Mouse (Mus musculus): Measurements from ENCODE around the gene Eml4. TPM values are rescaled to one million over a fixed set of nuclear protein-coding genes. Genes with fewer than 3 reads are reported as not detected.

The Eml4 gene
- polyA plus RNA-seq, 1 experiment = 5.5 TPM

- Histone ChIP-seq H3K36me3 (ENCODE audit: control insufficient read depth, insufficient read depth) (no peaks in the 10 kb centered on the region), H3K27me3 (ENCODE audit: control insufficient read depth, insufficient read depth, insufficient read length) (no peaks in the 10 kb centered on the region), H3K79me3 (ENCODE audit: low read depth) (peaks cover 42% of the 10 kb centered on the region), H3K4me3 (ENCODE audit: insufficient read depth, poor library complexity, severe bottlenecking) (peak overlapping the region; percentile 62), H3ac (ENCODE audit: control insufficient read depth, insufficient read length, low read depth) (peak overlapping the region; percentile 95), H3K79me2 (ENCODE audit: control insufficient read depth, insufficient read depth) (peaks cover 59% of the 10 kb centered on the region)
- TF ChIP-seq FOSL1 (IDR thresholded peaks at IDR 0.05; ENCODE audit: insufficient read depth, low read length, poor library complexity, severe bottlenecking) (no peak), MYOG (IDR thresholded peaks at IDR 0.05; ENCODE audit: control insufficient read depth, extremely low read depth, insufficient read length) (no peak), CTCF (IDR thresholded peaks at IDR 0.05; ENCODE audit: control insufficient read depth, insufficient read depth, insufficient read length) (no peak), MAX (IDR thresholded peaks at IDR 0.05) (no peak), USF1 (IDR thresholded peaks at IDR 0.05; ENCODE audit: low read depth) (no peak), CEBPB (IDR thresholded peaks at IDR 0.05; ENCODE audit: low read depth) (no peak), MYOD1 (IDR thresholded peaks at IDR 0.05; ENCODE audit: control insufficient read depth, insufficient read length, low read depth) (no peak)
Observed at GRCm38 (mm10) chr17:83351601-83352413, 1.1 kb downstream of the Eml4 start.

- Histone ChIP-seq H3K79me2 (ENCODE audit: control insufficient read depth, insufficient read depth) (peaks cover 66% of the 10 kb centered on the region), H3K4me3 (ENCODE audit: insufficient read depth, poor library complexity, severe bottlenecking) (no peak overlapping the region), H3ac (ENCODE audit: control insufficient read depth, insufficient read length, low read depth) (no peak overlapping the region), H3K27me3 (ENCODE audit: control insufficient read depth, insufficient read depth, insufficient read length) (no peaks in the 10 kb centered on the region), H3K79me3 (ENCODE audit: low read depth) (peaks cover 46% of the 10 kb centered on the region), H3K36me3 (ENCODE audit: control insufficient read depth, insufficient read depth) (no peaks in the 10 kb centered on the region)
- TF ChIP-seq CEBPB (IDR thresholded peaks at IDR 0.05; ENCODE audit: low read depth) = no peak
- TF ChIP-seq MYOG (IDR thresholded peaks at IDR 0.05; ENCODE audit: control insufficient read depth, extremely low read depth, insufficient read length) = no peak
- no peak for TF ChIP-seq MYOD1 (IDR thresholded peaks at IDR 0.05; ENCODE audit: control insufficient read depth, insufficient read length, low read depth)
- no peak for TF ChIP-seq USF1 (IDR thresholded peaks at IDR 0.05; ENCODE audit: low read depth)
- no peak for TF ChIP-seq MAX (IDR thresholded peaks at IDR 0.05)
- no peak for TF ChIP-seq FOSL1 (IDR thresholded peaks at IDR 0.05; ENCODE audit: insufficient read depth, low read length, poor library complexity, severe bottlenecking)
- no peak for TF ChIP-seq CTCF (IDR thresholded peaks at IDR 0.05; ENCODE audit: control insufficient read depth, insufficient read depth, insufficient read length)
Observed at GRCm38 (mm10) chr17:83352456-83352855, 1.7 kb downstream of the Eml4 start.

- Histone ChIP-seq H3K4me3 (ENCODE audit: insufficient read depth, poor library complexity, severe bottlenecking) (no peak overlapping the region), H3K79me2 (ENCODE audit: control insufficient read depth, insufficient read depth) (peaks cover 72% of the 10 kb centered on the region), H3ac (ENCODE audit: control insufficient read depth, insufficient read length, low read depth) (no peak overlapping the region), H3K79me3 (ENCODE audit: low read depth) (peaks cover 46% of the 10 kb centered on the region), H3K36me3 (ENCODE audit: control insufficient read depth, insufficient read depth) (no peaks in the 10 kb centered on the region), H3K27me3 (ENCODE audit: control insufficient read depth, insufficient read depth, insufficient read length) (no peaks in the 10 kb centered on the region)
- no peak for TF ChIP-seq USF1 (IDR thresholded peaks at IDR 0.05; ENCODE audit: low read depth)
- TF ChIP-seq MAX (IDR thresholded peaks at IDR 0.05) = no peak
- no peak for TF ChIP-seq MYOD1 (IDR thresholded peaks at IDR 0.05; ENCODE audit: control insufficient read depth, insufficient read length, low read depth)
- no peak for TF ChIP-seq CTCF (IDR thresholded peaks at IDR 0.05; ENCODE audit: control insufficient read depth, insufficient read depth, insufficient read length)
- no peak for TF ChIP-seq FOSL1 (IDR thresholded peaks at IDR 0.05; ENCODE audit: insufficient read depth, low read length, poor library complexity, severe bottlenecking)
- no peak for TF ChIP-seq CEBPB (IDR thresholded peaks at IDR 0.05; ENCODE audit: low read depth)
- no peak for TF ChIP-seq MYOG (IDR thresholded peaks at IDR 0.05; ENCODE audit: control insufficient read depth, extremely low read depth, insufficient read length)
Observed at GRCm38 (mm10) chr17:83353011-83353410, 2.3 kb downstream of the Eml4 start.

- Histone ChIP-seq H3K4me3 (ENCODE audit: insufficient read depth, poor library complexity, severe bottlenecking) (no peak overlapping the region), H3K27me3 (ENCODE audit: control insufficient read depth, insufficient read depth, insufficient read length) (no peaks in the 10 kb centered on the region), H3K36me3 (ENCODE audit: control insufficient read depth, insufficient read depth) (no peaks in the 10 kb centered on the region), H3ac (ENCODE audit: control insufficient read depth, insufficient read length, low read depth) (no peak overlapping the region), H3K79me2 (ENCODE audit: control insufficient read depth, insufficient read depth) (peaks cover 76% of the 10 kb centered on the region), H3K79me3 (ENCODE audit: low read depth) (peaks cover 49% of the 10 kb centered on the region)
- no peak for TF ChIP-seq USF1 (IDR thresholded peaks at IDR 0.05; ENCODE audit: low read depth)
- TF ChIP-seq MYOD1 (IDR thresholded peaks at IDR 0.05; ENCODE audit: control insufficient read depth, insufficient read length, low read depth) = no peak
- no peak for TF ChIP-seq CEBPB (IDR thresholded peaks at IDR 0.05; ENCODE audit: low read depth)
- TF ChIP-seq FOSL1 (IDR thresholded peaks at IDR 0.05; ENCODE audit: insufficient read depth, low read length, poor library complexity, severe bottlenecking) = no peak
- TF ChIP-seq CTCF (IDR thresholded peaks at IDR 0.05; ENCODE audit: control insufficient read depth, insufficient read depth, insufficient read length) = no peak
- TF ChIP-seq MYOG (IDR thresholded peaks at IDR 0.05; ENCODE audit: control insufficient read depth, extremely low read depth, insufficient read length) = no peak
Observed at GRCm38 (mm10) chr17:83353460-83353859, 2.7 kb downstream of the Eml4 start.

GRCm38 (mm10) chr17:83355481-83355880 is 4.8 kb downstream of the Eml4 start:
- TF ChIP-seq CEBPB (IDR thresholded peaks at IDR 0.05; ENCODE audit: low read depth) = no peak
- TF ChIP-seq USF1 (IDR thresholded peaks at IDR 0.05; ENCODE audit: low read depth) = no peak
- no peak for TF ChIP-seq FOSL1 (IDR thresholded peaks at IDR 0.05; ENCODE audit: insufficient read depth, low read length, poor library complexity, severe bottlenecking)
- no peak for TF ChIP-seq MYOG (IDR thresholded peaks at IDR 0.05; ENCODE audit: control insufficient read depth, extremely low read depth, insufficient read length)
- no peak for TF ChIP-seq MYOD1 (IDR thresholded peaks at IDR 0.05; ENCODE audit: control insufficient read depth, insufficient read length, low read depth)
- TF ChIP-seq MAX (IDR thresholded peaks at IDR 0.05) = no peak
- TF ChIP-seq CTCF (IDR thresholded peaks at IDR 0.05; ENCODE audit: control insufficient read depth, insufficient read depth, insufficient read length) = no peak
- no peaks in the 10 kb centered on the region for H3K36me3 ChIP-seq (ENCODE audit: control insufficient read depth, insufficient read depth)
- peaks cover 96% of the 10 kb centered on the region for H3K79me2 ChIP-seq (ENCODE audit: control insufficient read depth, insufficient read depth)
- H3K27me3 ChIP-seq (ENCODE audit: control insufficient read depth, insufficient read depth, insufficient read length) = no peaks in the 10 kb centered on the region
- peaks cover 68% of the 10 kb centered on the region for H3K79me3 ChIP-seq (ENCODE audit: low read depth)
- H3K4me3 ChIP-seq (ENCODE audit: insufficient read depth, poor library complexity, severe bottlenecking) = no peak overlapping the region
- no peak overlapping the region for H3ac ChIP-seq (ENCODE audit: control insufficient read depth, insufficient read length, low read depth)

Measured in C2C12 (cell line).